Mouse (Mus musculus) retina, embryonic 14.5 days (tissue): ENCODE measurements around the gene Grin2c.

Experiments used
- DNase-seq: peaks from one replicate; pipeline ENCODE4 v3.0.0-alpha.2; 2015; ENCODE audit warnings: low spot score

Gene Grin2c

DNA sequence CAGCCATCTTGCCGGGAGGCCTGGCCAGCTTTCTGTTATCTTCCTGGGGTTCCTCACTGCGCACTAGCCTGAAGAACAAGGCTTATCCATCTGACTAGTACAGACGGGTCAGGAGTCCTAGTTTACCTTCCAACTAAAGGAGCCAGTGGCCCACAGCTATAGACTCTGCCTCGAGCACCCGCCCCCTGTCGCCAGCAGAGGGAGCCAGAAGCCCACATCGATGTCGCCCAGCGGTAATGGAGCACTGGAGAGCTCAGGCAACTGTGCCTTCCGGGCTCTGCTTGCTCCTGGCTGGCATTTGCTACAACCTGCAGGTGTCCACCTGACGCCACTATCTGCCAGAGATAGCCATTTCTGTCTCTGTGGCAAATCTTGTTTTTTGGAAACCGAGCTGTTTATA lies 64.7 kb downstream of the Grin2c start:
- peak; percentile 90 for DNase-seq

DNA sequence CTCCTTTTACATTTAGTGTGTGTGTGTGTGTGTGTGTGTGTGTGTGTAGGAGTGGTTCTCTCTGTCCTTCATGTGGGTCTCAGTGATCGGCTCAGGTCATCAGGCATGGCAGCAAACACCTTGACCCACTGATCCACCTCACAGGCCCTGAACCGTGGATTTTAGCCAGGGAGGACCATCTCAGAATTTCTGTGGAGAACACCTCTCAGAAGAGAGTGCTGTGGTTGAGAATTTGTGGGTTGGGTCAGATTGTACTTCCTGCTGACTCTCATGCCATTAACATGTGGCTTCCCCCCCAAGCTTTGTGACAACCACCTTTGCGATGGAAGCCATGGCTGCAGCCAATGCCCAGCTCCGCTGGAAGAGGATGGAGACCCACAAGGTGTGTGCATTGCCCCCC lies 66.5 kb downstream of the Grin2c start:
- no peak for DNase-seq
